Mouse (Mus musculus): Measurements from ENCODE around the gene Gm20695. TPM values are rescaled to one million over a fixed set of nuclear protein-coding genes. Genes with fewer than 3 reads are reported as not detected.

Gene Gm20695
- polyA plus RNA-seq, 1 experiment from 2014 or later, result 2.5 TPM

DNA sequence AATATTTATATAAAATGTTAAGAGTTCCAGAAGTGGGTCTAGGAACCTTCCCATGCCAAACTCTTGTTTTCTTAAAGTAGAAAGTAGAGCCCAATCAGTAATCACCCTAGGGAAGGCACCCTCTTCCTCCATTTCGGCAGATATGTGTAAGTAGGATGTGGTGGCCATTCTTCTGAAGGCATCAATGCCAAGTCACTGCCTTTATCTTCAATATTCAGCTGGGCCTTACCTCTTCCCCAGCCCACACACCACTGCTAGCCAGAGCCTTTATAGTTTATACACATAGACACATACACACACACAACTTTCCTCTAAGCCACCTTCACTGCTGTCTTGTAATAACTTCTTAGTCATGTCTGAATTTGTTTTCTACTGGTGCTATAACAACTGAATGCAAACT is 28.7 kb upstream of the Gm20695 start:
- DNase-seq (ENCODE audit: extremely low spot score, low spot score), result no peak
- Histone ChIP-seq H3K36me3 (replicated peaks) (peaks cover 4% of the 10 kb centered on the region), H3K27ac (no peak overlapping the region), H3K9me3 (no peaks in the 10 kb centered on the region), H3K27me3 (ENCODE audit: poor library complexity, severe bottlenecking) (no peaks in the 10 kb centered on the region), H3K4me1 (0 out of 2 replicates have a peak, but pooled peaks cover 8% of the 10 kb centered on the region), H3K4me3 (no peak overlapping the region)
- WGBS, result 87% methylated on average over 1 of the region's 1 CpGs

DNA sequence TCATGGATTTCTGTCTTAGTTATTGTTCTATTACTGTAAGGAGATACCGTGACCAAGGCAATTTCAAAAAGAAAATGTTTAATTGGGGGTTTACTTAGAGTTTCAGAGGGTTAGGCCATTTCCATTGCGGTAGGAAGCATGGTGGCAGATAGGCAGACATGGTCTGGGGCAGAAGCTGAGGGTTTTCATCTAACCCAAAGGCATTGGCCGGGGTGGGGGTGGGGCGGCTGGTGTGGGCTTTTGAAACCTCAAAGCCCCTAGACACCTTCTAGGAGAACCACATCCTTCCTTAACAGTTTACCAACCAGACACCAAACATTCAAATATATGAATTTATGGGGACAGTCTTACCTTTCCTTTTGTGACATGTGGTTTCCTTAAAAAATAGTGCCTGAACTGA is 25.2 kb upstream of the Gm20695 start:
- H3K36me3 ChIP-seq (replicated peaks), result peaks cover 28% of the 10 kb centered on the region
- no peak overlapping the region for H3K4me3 ChIP-seq
- H3K27me3 ChIP-seq (ENCODE audit: poor library complexity, severe bottlenecking), result no peaks in the 10 kb centered on the region
- DNase-seq (ENCODE audit: extremely low spot score, low spot score), result no peak
- WGBS, result 88% methylated on average over 4 of the region's 4 CpGs
- 0 out of 2 replicates have a peak, but pooled peaks cover 2% of the 10 kb centered on the region for H3K4me1 ChIP-seq
- no peak overlapping the region for H3K27ac ChIP-seq
- H3K9me3 ChIP-seq, result no peaks in the 10 kb centered on the region

DNA sequence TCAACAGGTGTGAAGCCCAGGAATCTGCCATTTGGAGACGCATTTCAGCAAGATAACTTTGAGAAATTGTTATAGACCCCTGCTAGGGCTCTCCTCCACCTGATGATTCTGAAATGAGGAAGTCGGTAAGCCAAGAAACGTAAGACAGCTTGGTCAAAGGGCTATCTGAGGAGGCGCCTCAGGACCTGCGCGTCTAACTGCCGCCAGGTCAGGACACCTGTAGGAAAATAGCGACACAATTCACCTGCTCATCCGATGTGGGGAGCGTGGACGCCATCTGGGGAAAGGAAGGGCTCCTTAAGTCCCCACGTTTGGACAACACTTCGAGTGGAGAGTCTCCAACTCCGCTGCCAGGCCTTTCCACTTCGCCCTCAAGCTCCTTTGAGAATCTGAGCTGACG is 12.6 kb upstream of the Gm20695 start:
- peaks cover 23% of the 10 kb centered on the region for H3K36me3 ChIP-seq (replicated peaks)
- H3K9me3 ChIP-seq, result no peaks in the 10 kb centered on the region
- peaks cover 19% of the 10 kb centered on the region for H3K4me1 ChIP-seq
- peak overlapping the region; percentile 63 for H3K4me3 ChIP-seq
- no peaks in the 10 kb centered on the region for H3K27me3 ChIP-seq (ENCODE audit: poor library complexity, severe bottlenecking)
- peak overlapping the region; percentile 84 for H3K27ac ChIP-seq
- WGBS, result under 1% methylated on average over 16 of the region's 16 CpGs
- DNase-seq (ENCODE audit: extremely low spot score, low spot score), result no peak

DNA sequence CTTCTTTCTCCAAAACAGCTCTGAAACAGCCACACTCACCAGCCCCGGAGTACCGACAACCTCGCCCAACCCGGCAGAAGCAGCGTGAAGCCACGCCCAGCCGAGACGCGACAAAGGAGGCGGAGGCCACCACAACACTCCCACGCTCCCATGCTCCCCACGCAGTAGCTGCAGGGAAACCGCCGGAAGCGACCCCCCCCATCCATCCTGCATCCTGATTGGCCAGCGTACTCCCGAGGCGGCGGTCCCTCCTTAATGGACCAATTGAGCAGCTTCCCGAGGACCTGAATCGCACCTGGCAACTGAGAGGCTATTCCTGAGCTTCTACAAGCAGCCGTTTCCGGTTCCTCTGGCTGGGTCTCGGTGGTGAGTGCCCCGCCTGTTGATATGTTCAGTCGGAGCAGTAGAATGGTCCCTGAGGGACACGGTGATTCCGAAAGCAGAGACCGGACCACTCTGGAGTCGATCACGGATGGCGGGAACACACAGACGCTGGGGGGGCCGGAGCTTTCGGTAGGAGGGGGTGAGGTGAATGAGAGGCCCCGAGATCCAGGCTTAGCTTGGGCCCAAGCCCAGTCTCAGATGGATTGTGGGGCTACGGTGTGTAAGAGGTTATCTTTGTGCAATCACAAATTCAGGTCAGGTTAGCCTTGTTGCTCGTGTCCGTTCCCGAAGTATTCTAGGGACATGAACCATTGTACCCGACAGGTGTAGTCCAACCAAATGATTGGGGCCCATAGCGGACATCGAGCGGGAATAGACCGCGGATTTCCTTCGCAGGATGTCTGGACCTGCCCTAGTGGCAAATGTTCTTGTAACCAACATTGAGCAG is 12.0 kb upstream of the Gm20695 start, which contains the start of gene Naa60:
Naa60 (plus strand) TSS at position 160 of the 832 bp plus-strand sequence.
- WGBS, result 5% methylated on average over 47 of the region's 47 CpGs
- Histone ChIP-seq H3K4me1 (peaks cover 19% of the 10 kb centered on the region), H3K27me3 (ENCODE audit: poor library complexity, severe bottlenecking) (no peaks in the 10 kb centered on the region), H3K4me3 (peak within 1 kb of the TSS; percentile 63), H3K27ac (peak within 1 kb of the TSS; percentile 84), H3K36me3 (replicated peaks) (peaks cover 18% of the 10 kb centered on the region), H3K9me3 (no peaks in the 10 kb centered on the region)
- peak; percentile 95 for DNase-seq (ENCODE audit: extremely low spot score, low spot score)

DNA sequence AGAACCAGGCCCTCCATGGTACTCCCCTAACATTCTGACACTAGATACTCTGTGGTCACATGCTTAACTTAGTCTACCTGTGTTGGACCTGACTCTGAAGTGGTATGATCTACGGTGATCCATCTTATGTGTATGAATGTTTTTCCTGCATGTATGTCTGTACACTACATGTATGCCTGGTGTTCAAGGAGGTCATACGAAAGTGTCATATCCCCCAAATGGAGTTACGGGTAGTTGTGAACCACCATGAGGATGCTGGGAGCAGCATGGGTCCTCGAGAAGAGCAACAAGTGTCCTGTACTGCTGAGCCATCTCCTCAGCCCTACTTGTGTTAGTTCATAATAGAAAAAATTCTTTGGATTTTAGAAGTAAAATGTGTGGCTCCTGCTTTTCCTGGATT is 8.1 kb upstream of the Gm20695 start:
- peaks cover 16% of the 10 kb centered on the region for H3K4me1 ChIP-seq
- H3K36me3 ChIP-seq (replicated peaks), result peaks cover 25% of the 10 kb centered on the region
- no peak for DNase-seq (ENCODE audit: extremely low spot score, low spot score)
- no peak overlapping the region for H3K27ac ChIP-seq
- H3K9me3 ChIP-seq, result no peaks in the 10 kb centered on the region
- H3K4me3 ChIP-seq, result no peak overlapping the region
- H3K27me3 ChIP-seq (ENCODE audit: poor library complexity, severe bottlenecking), result no peaks in the 10 kb centered on the region
- 94% methylated on average over 4 of the region's 4 CpGs for WGBS

DNA sequence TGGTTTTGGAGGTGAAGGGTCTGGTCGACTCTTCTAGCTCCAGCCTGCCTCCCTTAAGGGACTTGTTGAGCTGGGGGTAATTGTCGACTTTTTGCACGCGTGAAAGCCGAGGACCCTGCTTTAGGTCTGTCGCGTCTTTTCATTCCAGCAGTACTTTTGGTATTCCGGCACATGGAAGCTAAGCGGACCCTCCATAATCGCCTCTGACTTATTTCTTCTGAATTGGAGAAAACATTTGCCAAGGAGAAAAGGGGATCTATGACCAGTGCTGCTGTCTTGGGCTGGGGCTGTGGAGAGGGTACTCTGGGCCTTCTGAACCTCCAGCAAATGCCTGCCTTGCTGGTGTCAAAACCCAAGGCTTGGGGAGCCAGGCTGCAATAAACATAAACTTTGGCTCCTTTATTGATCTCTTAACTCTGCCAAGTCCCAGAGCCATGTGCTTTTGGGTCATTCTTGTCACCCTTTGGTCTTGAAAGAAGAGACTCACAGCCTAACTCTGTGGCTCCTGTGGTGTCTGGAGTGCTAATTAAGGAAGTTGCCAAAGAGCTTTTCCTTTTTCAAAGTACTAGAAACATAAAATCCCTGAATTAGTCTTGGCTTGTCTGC is 720 bp downstream of the Gm20695 start:
- DNase-seq (ENCODE audit: extremely low spot score, low spot score), result no peak
- Histone ChIP-seq H3K36me3 (replicated peaks) (peaks cover 13% of the 10 kb centered on the region), H3K27me3 (ENCODE audit: poor library complexity, severe bottlenecking) (no peaks in the 10 kb centered on the region), H3K4me3 (peak overlapping the region; percentile 86), H3K27ac (peak overlapping the region; percentile 94), H3K9me3 (no peaks in the 10 kb centered on the region), H3K4me1 (peaks cover 14% of the 10 kb centered on the region)
- 5% methylated on average over 10 of the region's 10 CpGs for WGBS

DNA sequence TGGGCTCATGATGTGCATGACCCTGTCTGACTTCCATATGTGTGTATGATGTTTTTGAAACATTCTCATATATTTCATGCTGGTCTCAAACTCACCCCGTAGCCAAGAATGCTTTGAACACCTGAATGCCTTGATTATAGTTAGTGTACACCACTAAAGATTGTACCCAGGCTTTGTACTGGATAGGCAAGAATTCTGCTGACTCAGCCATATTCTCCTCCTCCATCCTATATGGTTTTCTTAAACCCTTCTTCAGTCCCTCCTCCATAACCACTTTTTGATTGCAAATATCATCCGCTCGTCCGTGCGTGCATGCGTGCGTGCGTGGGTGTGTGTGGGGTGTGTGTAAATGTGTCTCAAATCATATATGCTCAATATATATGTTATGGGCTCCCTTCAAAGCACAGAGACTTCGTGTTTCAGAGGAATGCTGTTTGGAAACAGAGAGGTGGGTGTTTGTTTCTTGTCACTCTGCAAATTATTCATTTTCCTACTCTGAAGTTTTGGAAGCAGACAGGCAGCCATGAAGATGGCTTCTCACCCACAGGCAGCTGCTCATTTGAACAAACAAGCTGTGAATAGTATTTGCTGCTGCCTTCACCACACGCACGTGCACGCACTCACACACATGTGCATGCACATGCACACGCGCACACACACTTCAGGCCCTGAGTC is 7.3 kb downstream of the Gm20695 start:
- H3K27me3 ChIP-seq (ENCODE audit: poor library complexity, severe bottlenecking), result no peaks in the 10 kb centered on the region
- WGBS, result 96% methylated on average over 14 of the region's 14 CpGs
- H3K36me3 ChIP-seq (replicated peaks), result peaks cover 19% of the 10 kb centered on the region
- H3K4me1 ChIP-seq, result no peaks in the 10 kb centered on the region
- H3K4me3 ChIP-seq, result no peak overlapping the region
- no peaks in the 10 kb centered on the region for H3K9me3 ChIP-seq
- no peak for DNase-seq (ENCODE audit: extremely low spot score, low spot score)
- H3K27ac ChIP-seq, result no peak overlapping the region

DNA sequence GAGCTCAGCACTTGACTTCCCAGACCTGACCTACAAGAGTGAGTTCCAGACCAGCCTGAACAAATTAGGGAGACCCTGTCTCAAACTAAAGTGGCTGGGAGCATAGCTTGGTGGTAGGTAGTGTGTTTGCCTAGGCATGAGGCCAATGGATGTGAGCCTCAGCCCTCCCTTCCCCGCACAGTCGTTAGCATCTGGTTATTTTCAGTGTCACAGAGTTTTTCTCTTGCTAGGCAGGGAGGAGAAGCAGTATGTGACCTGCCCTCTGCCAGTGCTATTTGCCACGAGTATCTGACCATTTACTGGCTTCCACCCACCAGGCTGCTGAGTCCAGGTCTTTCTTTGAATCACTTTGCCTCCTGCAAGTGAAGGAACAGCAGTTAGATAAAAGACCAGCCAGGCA is 9.3 kb downstream of the Gm20695 start:
- Histone ChIP-seq H3K27ac (no peak overlapping the region), H3K4me3 (no peak overlapping the region), H3K9me3 (no peaks in the 10 kb centered on the region), H3K27me3 (ENCODE audit: poor library complexity, severe bottlenecking) (no peaks in the 10 kb centered on the region), H3K36me3 (replicated peaks) (peaks cover 38% of the 10 kb centered on the region), H3K4me1 (no peaks in the 10 kb centered on the region)
- no peak for DNase-seq (ENCODE audit: extremely low spot score, low spot score)
- WGBS, result 78% methylated on average over 3 of the region's 3 CpGs

DNA sequence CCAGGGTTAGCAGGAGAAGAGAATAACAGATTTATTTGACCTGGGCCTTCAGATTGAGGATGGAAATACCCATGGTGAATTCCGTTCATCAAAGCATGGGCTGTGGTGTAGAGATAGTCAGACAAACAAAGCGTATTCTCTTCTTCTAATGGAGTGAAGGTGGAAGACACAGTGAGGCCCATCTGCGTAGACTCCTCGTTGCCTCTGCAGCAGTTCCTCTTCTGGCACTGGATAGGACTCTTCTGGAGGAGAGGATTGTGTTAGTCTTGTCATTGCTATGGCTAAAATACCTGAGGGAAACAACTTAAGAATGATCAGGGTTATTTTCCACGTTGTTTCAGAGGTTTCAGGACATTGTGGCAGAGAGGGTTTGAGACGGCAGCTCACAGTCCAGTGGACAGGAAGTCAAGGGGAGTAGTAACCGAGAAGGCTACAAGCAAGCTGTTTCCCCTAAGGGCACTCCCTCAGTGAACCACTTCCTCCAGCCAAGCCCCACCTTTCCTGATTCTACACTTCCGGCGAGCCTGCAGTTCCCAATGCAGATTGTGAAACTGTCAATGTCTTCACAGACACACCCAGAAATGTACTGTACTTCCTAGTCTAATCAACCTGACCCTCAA is 10.8 kb downstream of the Gm20695 start:
- 75% methylated on average over 9 of the region's 9 CpGs for WGBS
- Histone ChIP-seq H3K36me3 (replicated peaks) (peaks cover 52% of the 10 kb centered on the region), H3K9me3 (no peaks in the 10 kb centered on the region), H3K4me1 (no peaks in the 10 kb centered on the region), H3K4me3 (no peak overlapping the region), H3K27ac (no peak overlapping the region), H3K27me3 (ENCODE audit: poor library complexity, severe bottlenecking) (no peaks in the 10 kb centered on the region)
- no peak for DNase-seq (ENCODE audit: extremely low spot score, low spot score)

DNA sequence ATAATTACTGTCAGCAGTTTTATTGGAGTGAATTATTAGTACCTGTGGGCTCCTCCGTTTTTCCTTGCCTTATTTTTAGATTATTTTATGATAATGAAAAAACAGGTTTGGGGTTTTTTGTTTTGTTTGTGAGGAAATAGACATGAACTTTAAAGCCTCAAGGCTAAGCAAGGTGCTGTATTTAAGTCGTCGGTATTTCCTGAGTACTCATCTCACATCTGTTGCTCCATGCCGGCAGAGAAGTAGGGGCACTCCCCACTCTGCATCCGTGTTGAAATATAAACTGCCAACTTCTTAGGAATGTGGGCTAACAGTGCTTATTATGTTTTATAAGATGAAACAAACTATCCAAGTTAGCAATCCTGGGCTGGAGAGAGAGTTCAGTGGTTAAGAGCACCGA is 11.6 kb downstream of the Gm20695 start:
- H3K4me3 ChIP-seq, result no peak overlapping the region
- H3K4me1 ChIP-seq, result no peaks in the 10 kb centered on the region
- no peak for DNase-seq (ENCODE audit: extremely low spot score, low spot score)
- H3K36me3 ChIP-seq (replicated peaks), result peaks cover 59% of the 10 kb centered on the region
- H3K9me3 ChIP-seq, result no peaks in the 10 kb centered on the region
- H3K27ac ChIP-seq, result no peak overlapping the region
- no peaks in the 10 kb centered on the region for H3K27me3 ChIP-seq (ENCODE audit: poor library complexity, severe bottlenecking)
- 89% methylated on average over 6 of the region's 6 CpGs for WGBS

DNA sequence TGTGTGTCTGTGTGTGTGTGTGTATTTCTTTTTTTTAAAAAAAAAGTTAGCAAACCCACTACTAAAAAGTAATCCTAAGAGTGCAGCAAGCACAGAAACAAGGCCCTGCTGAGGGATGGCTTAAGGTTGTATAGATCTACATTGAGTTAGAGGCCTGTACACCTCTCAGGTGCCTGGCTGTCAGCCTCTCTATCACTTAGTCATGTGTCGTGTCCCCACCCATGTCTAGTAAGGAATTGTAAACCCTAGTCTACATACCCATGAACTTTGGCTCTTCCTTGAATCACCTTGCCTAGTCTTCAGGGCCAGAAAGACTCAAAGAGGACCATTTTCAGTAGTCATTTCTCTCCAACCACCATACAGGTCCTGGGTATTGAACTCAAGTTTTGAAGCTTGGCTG is 12.1 kb downstream of the Gm20695 start:
- Histone ChIP-seq H3K27ac (no peak overlapping the region), H3K4me1 (no peaks in the 10 kb centered on the region), H3K27me3 (ENCODE audit: poor library complexity, severe bottlenecking) (no peaks in the 10 kb centered on the region), H3K36me3 (replicated peaks) (peaks cover 65% of the 10 kb centered on the region), H3K9me3 (no peaks in the 10 kb centered on the region), H3K4me3 (no peak overlapping the region)
- WGBS, result 90% methylated on average over 1 of the region's 1 CpGs
- no peak for DNase-seq (ENCODE audit: extremely low spot score, low spot score)

DNA sequence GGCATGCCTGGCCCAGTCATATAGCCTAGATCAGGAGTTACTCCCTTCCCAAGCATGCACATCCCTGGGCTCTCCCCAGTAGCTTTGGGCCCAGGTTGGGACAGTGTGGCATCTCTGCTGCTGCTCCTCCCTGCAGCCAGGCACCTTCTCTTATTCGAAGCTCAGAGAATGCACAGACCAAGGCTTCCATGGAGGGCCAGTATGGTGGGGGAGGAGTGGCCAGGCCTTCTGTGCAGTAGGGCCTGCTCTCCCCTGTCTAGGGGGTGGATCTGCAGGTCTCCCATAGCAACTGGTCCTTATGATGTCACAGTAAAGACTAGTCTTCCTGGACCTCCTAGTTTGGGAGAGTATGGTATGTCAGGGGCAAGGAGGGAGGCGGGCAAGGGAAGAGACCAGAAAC is 23.0 kb downstream of the Gm20695 start:
- Histone ChIP-seq H3K4me1 (peaks cover 27% of the 10 kb centered on the region), H3K27ac (no peak overlapping the region), H3K36me3 (replicated peaks) (peaks cover 50% of the 10 kb centered on the region), H3K27me3 (ENCODE audit: poor library complexity, severe bottlenecking) (no peaks in the 10 kb centered on the region), H3K9me3 (no peaks in the 10 kb centered on the region), H3K4me3 (peak overlapping the region; percentile 67; the same call in 1 of the 2 replicates)
- DNase-seq (ENCODE audit: extremely low spot score, low spot score), result no peak
- WGBS, result 86% methylated on average over 2 of the region's 2 CpGs

Measured in forebrain, embryonic 10.5 days (tissue).